In genomic region chr4:82493865-82494264, GRCm38 (mm10) we compare ENCODE assay signal across 13 mouse cellular contexts.
A peak's percentile ranks its signal among the peaks of the same experiment; 100 is the strongest.
DNase-seq lines count a peak whose midpoint lies in the region; ATAC-seq and TF ChIP-seq lines count a peak whose summit lies in the region.
"Had no signal": no experiment of that assay in that cellular context is flagged by ENCODE, and none has a peak within 500 bp of the region (broad histone marks: within the 10 kb centered on the region; RNA-seq: fewer than 3 reads in every experiment).

No protein-coding gene starts in this region.

- ATAC-seq in embryonic facial prominence, embryonic 13.5 days (ENCODE audit: insufficient number of reproducible peaks, insufficient read depth, low FRiP score, low TSS enrichment, low read depth) = no peak
- ATAC-seq in hindbrain, embryonic 14.5 days (ENCODE audit: low FRiP score) = no peak
- ATAC-seq in hindbrain, embryonic 11.5 days (ENCODE audit: low FRiP score) = no peak
- no peak for ATAC-seq in midbrain, embryonic 15.5 days (replicated peaks)
- ATAC-seq: inflammation-experienced regulatory T-cells, adult 6 months had no signal

- no peak for TF ChIP-seq CTCF in kidney, adult 2 months (conservative IDR thresholded peaks at IDR 0.05; ENCODE audit: insufficient read depth, insufficient read length, low read depth, low read length)

- H3K9ac ChIP-seq in embryonic facial prominence, embryonic 13.5 days = no peak overlapping the region
- H3K9ac ChIP-seq in hindbrain, embryonic 14.5 days = peak overlapping the region; percentile 44
- H3K9ac ChIP-seq in hindbrain, embryonic 11.5 days (ENCODE audit: low read depth, low read length) = no peak overlapping the region
- H3K9ac ChIP-seq in midbrain, embryonic 15.5 days = no peak overlapping the region
- H3K9ac ChIP-seq: limb, embryonic 13.5 days had no signal

- DNase-seq in embryonic facial prominence, embryonic 10.5 days (ENCODE audit: low spot score) = no peak
- DNase-seq in hindbrain, embryonic 14.5 days (ENCODE audit: low spot score) = no peak
- DNase-seq in hindbrain, embryonic 11.5 days (ENCODE audit: low spot score) = no peak
- DNase-seq in kidney, adult 18-20 months = no peak
- DNase-seq in kidney, adult 2 months = no peak
- DNase-seq: cerebellum, adult 18-20 months; lung, adult 2 months had no signal

- peak overlapping the region; percentile 14 for H3K4me2 ChIP-seq in embryonic facial prominence, embryonic 13.5 days
- peak overlapping the region; percentile 82 for H3K4me2 ChIP-seq in hindbrain, embryonic 14.5 days (replicated peaks)
- H3K4me2 ChIP-seq in hindbrain, embryonic 11.5 days (replicated peaks; ENCODE audit: low read depth, low read length) = no peak overlapping the region
- H3K4me2 ChIP-seq in midbrain, embryonic 15.5 days = peak overlapping the region; percentile 30
- H3K4me2 ChIP-seq: limb, embryonic 13.5 days had no signal

- TF ChIP-seq POLR2A in kidney, adult 2 months (IDR thresholded peaks at IDR 0.05; ENCODE audit: low read depth, low read length) = no peak

- H3K36me3 ChIP-seq in embryonic facial prominence, embryonic 13.5 days = peaks cover 26% of the 10 kb centered on the region
- peaks cover 40% of the 10 kb centered on the region for H3K36me3 ChIP-seq in embryonic facial prominence, embryonic 10.5 days (replicated peaks)
- peaks cover 13% of the 10 kb centered on the region; the same call in 1 of the 2 replicates for H3K36me3 ChIP-seq in hindbrain, embryonic 14.5 days (replicated peaks; ENCODE audit: control insufficient read depth, insufficient read depth)
- H3K36me3 ChIP-seq in hindbrain, embryonic 11.5 days (ENCODE audit: control insufficient read depth, insufficient read depth, low read length) = peaks cover 6% of the 10 kb centered on the region
- no peaks in the 10 kb centered on the region for H3K36me3 ChIP-seq in midbrain, embryonic 15.5 days (replicated peaks)
- no peaks in the 10 kb centered on the region for H3K36me3 ChIP-seq in kidney, adult 2 months (ENCODE audit: control insufficient read depth, insufficient read depth, low read length)

- H3K4me3 ChIP-seq in embryonic facial prominence, embryonic 13.5 days = no peak overlapping the region
- H3K4me3 ChIP-seq in embryonic facial prominence, embryonic 10.5 days = no peak overlapping the region
- peak overlapping the region; percentile 71; the same call in 1 of the 2 replicates for H3K4me3 ChIP-seq in hindbrain, embryonic 14.5 days (replicated peaks; ENCODE audit: low read length)
- H3K4me3 ChIP-seq in hindbrain, embryonic 11.5 days (ENCODE audit: low read depth, low read length) = no peak overlapping the region
- H3K4me3 ChIP-seq in brown adipose tissue, adult 24 weeks (ENCODE audit: insufficient read depth, low read depth, low read length) = no peak overlapping the region
- H3K4me3 ChIP-seq in midbrain, embryonic 15.5 days = no peak overlapping the region
- no peak overlapping the region for H3K4me3 ChIP-seq in kidney, adult 2 months (ENCODE audit: insufficient read depth, low read depth, low read length)
- H3K4me3 ChIP-seq: erythroblast, embryonic 14.5 days; limb, embryonic 13.5 days had no signal

- WGBS in embryonic facial prominence, embryonic 13.5 days = 69% methylated on average over 1 of the region's 1 CpGs
- WGBS in embryonic facial prominence, embryonic 10.5 days = 81% methylated on average over 1 of the region's 1 CpGs
- 50% methylated on average over 1 of the region's 1 CpGs for WGBS in hindbrain, embryonic 14.5 days
- 78% methylated on average over 1 of the region's 1 CpGs for WGBS in hindbrain, embryonic 11.5 days
- 56% methylated on average over 1 of the region's 1 CpGs for WGBS in midbrain, embryonic 15.5 days
- 65% methylated on average over 1 of the region's 1 CpGs for WGBS in kidney, adult 2 months

- H3K27me3 ChIP-seq in embryonic facial prominence, embryonic 13.5 days = no peaks in the 10 kb centered on the region
- 0 out of 2 replicates have a peak, but pooled peaks cover 5% of the 10 kb centered on the region for H3K27me3 ChIP-seq in embryonic facial prominence, embryonic 10.5 days (replicated peaks; ENCODE audit: low read depth, poor library complexity, severe bottlenecking)
- H3K27me3 ChIP-seq in hindbrain, embryonic 14.5 days (ENCODE audit: control insufficient read depth, insufficient read depth, low read length) = no peaks in the 10 kb centered on the region
- no peaks in the 10 kb centered on the region; the same call in 1 of the 2 replicates for H3K27me3 ChIP-seq in hindbrain, embryonic 11.5 days (ENCODE audit: control insufficient read depth, insufficient read depth, low read length)
- H3K27me3 ChIP-seq in midbrain, embryonic 15.5 days (replicated peaks) = no peaks in the 10 kb centered on the region
- no peaks in the 10 kb centered on the region for H3K27me3 ChIP-seq in kidney, adult 2 months (replicated peaks; ENCODE audit: control insufficient read depth, insufficient read depth, low read length)
- H3K27me3 ChIP-seq: limb, embryonic 13.5 days had no signal

- H3K9me3 ChIP-seq in embryonic facial prominence, embryonic 13.5 days = no peaks in the 10 kb centered on the region
- H3K9me3 ChIP-seq in embryonic facial prominence, embryonic 10.5 days = no peaks in the 10 kb centered on the region
- H3K9me3 ChIP-seq in hindbrain, embryonic 14.5 days (ENCODE audit: control insufficient read depth, low read length) = no peaks in the 10 kb centered on the region
- no peaks in the 10 kb centered on the region for H3K9me3 ChIP-seq in hindbrain, embryonic 11.5 days (ENCODE audit: control insufficient read depth, low read length)
- no peaks in the 10 kb centered on the region for H3K9me3 ChIP-seq in midbrain, embryonic 15.5 days
- H3K9me3 ChIP-seq: limb, embryonic 13.5 days had no signal

- no peak overlapping the region for H3K27ac ChIP-seq in embryonic facial prominence, embryonic 13.5 days
- no peak overlapping the region for H3K27ac ChIP-seq in embryonic facial prominence, embryonic 10.5 days (replicated peaks)
- H3K27ac ChIP-seq in hindbrain, embryonic 14.5 days = peak overlapping the region; percentile 86
- no peak overlapping the region for H3K27ac ChIP-seq in hindbrain, embryonic 11.5 days (ENCODE audit: low read depth, low read length)
- 0 out of 2 replicates have a peak overlapping the region, but pooled peaks have one; percentile 26 for H3K27ac ChIP-seq in brown adipose tissue, adult 24 weeks (replicated peaks; ENCODE audit: low read depth, low read length)
- H3K27ac ChIP-seq in midbrain, embryonic 15.5 days = peak overlapping the region; percentile 68
- no peak overlapping the region for H3K27ac ChIP-seq in kidney, adult 2 months (ENCODE audit: insufficient read depth, low read depth, low read length)
- H3K27ac ChIP-seq: limb, embryonic 13.5 days had no signal

- H3K4me1 ChIP-seq in embryonic facial prominence, embryonic 13.5 days = peaks cover 59% of the 10 kb centered on the region
- peaks cover 27% of the 10 kb centered on the region for H3K4me1 ChIP-seq in embryonic facial prominence, embryonic 10.5 days
- H3K4me1 ChIP-seq in hindbrain, embryonic 14.5 days (replicated peaks; ENCODE audit: control insufficient read depth, insufficient read depth, low read length) = peaks cover 16% of the 10 kb centered on the region
- H3K4me1 ChIP-seq in hindbrain, embryonic 11.5 days (replicated peaks; ENCODE audit: control insufficient read depth, insufficient read depth, low read length) = peaks cover 5% of the 10 kb centered on the region; the same call in 1 of the 2 replicates
- H3K4me1 ChIP-seq in brown adipose tissue, adult 24 weeks (ENCODE audit: control insufficient read depth, insufficient read depth, insufficient read length, low read length) = peaks cover 31% of the 10 kb centered on the region
- H3K4me1 ChIP-seq in midbrain, embryonic 15.5 days = peaks cover 17% of the 10 kb centered on the region
- H3K4me1 ChIP-seq in kidney, adult 2 months (ENCODE audit: control insufficient read depth, insufficient read depth, low read length) = peaks cover 13% of the 10 kb centered on the region

Comparison
In these comparisons a context has a peak if more than half of its experiments do, and no peak if none do; other contexts are left out.
1. H3K27ac ChIP-seq: peak in hindbrain, embryonic 14.5 days (single experiment), brown adipose tissue, adult 24 weeks (single experiment) and midbrain, embryonic 15.5 days (single experiment); none in embryonic facial prominence, embryonic 13.5 days (single experiment), embryonic facial prominence, embryonic 10.5 days (single experiment), hindbrain, embryonic 11.5 days (single experiment) and kidney, adult 2 months (single experiment).